Mouse (Mus musculus) erythroblast, embryonic 14.5 days (primary cell): ENCODE data around the gene Nr4a2.

ENCODE experiments used
- GATA1 ChIP-seq: IDR thresholded peaks from 2 replicates; pipeline ENCODE4 v1.6.1; 2012; ENCODE audit warnings: low read length, inconsistent platforms, mixed read lengths
- TAL1 ChIP-seq: IDR thresholded peaks from 3 replicates; pipeline ENCODE4 v1.6.1; 2012; ENCODE audit warnings: low read length, inconsistent platforms, mixed read lengths

- TF ChIP-seq TAL1: no peak
- no peak for TF ChIP-seq GATA1
These were observed 19.1 kb downstream of the Nr4a2 start for GRCm38 (mm10) chr2:57104731-57105130.
